17 mouse cellular contexts compared by ENCODE assay signal in the genomic region with DNA sequence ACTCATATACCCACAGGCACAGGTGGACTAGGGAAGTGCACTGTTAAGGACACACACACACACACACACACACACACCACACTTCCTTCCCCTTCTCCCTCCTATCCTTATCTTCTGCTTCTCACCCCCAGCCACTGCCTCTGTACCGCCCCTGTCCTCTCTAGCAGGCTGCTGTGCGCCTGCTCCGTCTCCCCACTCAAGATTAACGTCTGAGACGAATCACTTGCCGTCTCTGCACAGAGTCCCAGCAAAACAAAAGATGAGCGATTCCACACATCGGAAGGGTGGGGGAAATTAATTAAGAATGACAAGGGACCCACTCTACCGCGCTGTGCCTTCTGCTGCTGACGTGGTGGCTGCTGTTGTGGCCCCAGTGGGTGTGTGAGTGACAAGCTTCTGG.
DNase-seq lines count a peak whose midpoint lies in the region; ATAC-seq and TF ChIP-seq lines count a peak whose summit lies in the region.
"Had no signal": no experiment of that assay in that cellular context is flagged by ENCODE, and none has a peak within 500 bp of the region (broad histone marks: within the 10 kb centered on the region; RNA-seq: fewer than 3 reads in every experiment).

No protein-coding gene starts in this region.

- no peak overlapping the region for H3K9ac ChIP-seq in forebrain, embryonic 14.5 days (ENCODE audit: low read length)
- H3K9ac ChIP-seq in hindbrain, embryonic 16.5 days (ENCODE audit: low read depth, low read length), result peak overlapping the region; percentile 7; the same call in 1 of the 2 replicates
- H3K9ac ChIP-seq: embryonic facial prominence, embryonic 13.5 days; heart, embryonic 13.5 days; lung, embryonic 14.5 days had no signal

- no peak for TF ChIP-seq CTCF in layer of hippocampus, adult 2 months (conservative IDR thresholded peaks at IDR 0.05)

- H3K4me2 ChIP-seq in forebrain, embryonic 14.5 days (ENCODE audit: low read length), result no peak overlapping the region
- H3K4me2 ChIP-seq in hindbrain, embryonic 16.5 days (ENCODE audit: low read length), result no peak overlapping the region
- H3K4me2 ChIP-seq: embryonic facial prominence, embryonic 13.5 days; heart, embryonic 13.5 days; lung, embryonic 14.5 days had no signal

- peaks cover 63% of the 10 kb centered on the region for H3K4me1 ChIP-seq in forebrain, embryonic 14.5 days (ENCODE audit: control insufficient read depth, insufficient read depth, low read length)
- peaks cover 44% of the 10 kb centered on the region for H3K4me1 ChIP-seq in hindbrain, embryonic 16.5 days (ENCODE audit: control insufficient read depth, insufficient read depth, low read depth, low read length)
- H3K4me1 ChIP-seq: heart, embryonic 13.5 days had no signal

- H3K27ac ChIP-seq in layer of hippocampus, adult 2 months, result peak overlapping the region; percentile 70
- peak overlapping the region; percentile 48; the same call in 1 of the 2 replicates for H3K27ac ChIP-seq in forebrain, embryonic 14.5 days (ENCODE audit: low read depth, low read length)
- H3K27ac ChIP-seq in hindbrain, embryonic 16.5 days (ENCODE audit: low read depth, low read length), result no peak overlapping the region
- H3K27ac ChIP-seq: embryonic facial prominence, embryonic 13.5 days; heart, embryonic 13.5 days had no signal

- no peaks in the 10 kb centered on the region for H3K36me3 ChIP-seq in forebrain, embryonic 14.5 days (ENCODE audit: control insufficient read depth, insufficient read depth, low read length)
- H3K36me3 ChIP-seq in hindbrain, embryonic 16.5 days (ENCODE audit: control insufficient read depth, insufficient read depth, low read length), result no peaks in the 10 kb centered on the region
- H3K36me3 ChIP-seq: embryonic facial prominence, embryonic 13.5 days; heart, embryonic 13.5 days had no signal

- no peak for DNase-seq in layer of hippocampus, adult 2 months (ENCODE audit: low spot score in 2 of 2)
- no peak for DNase-seq in layer of hippocampus, postnatal 36 days
- peak; percentile 49 for DNase-seq in forebrain, embryonic 14.5 days (ENCODE audit: low spot score)
- DNase-seq in retina, embryonic 14.5 days (ENCODE audit: low spot score), result peak; percentile 54
- DNase-seq in cerebellum, postnatal 36 days, result no peak
- DNase-seq in heart, adult 8-10 months (ENCODE audit: low spot score), result no peak
- no peak for DNase-seq in cerebellum, postnatal 14 days
- DNase-seq: adrenal gland, postnatal 10 days; cerebellum, postnatal 10 days; gastrocnemius, postnatal 25 days; kidney, adult 8-10 months; lung, embryonic 14.5 days; right cerebral cortex, postnatal 14 days; thymus, adult 18-20 months had no signal

- no peaks in the 10 kb centered on the region for H3K9me3 ChIP-seq in forebrain, embryonic 14.5 days (replicated peaks; ENCODE audit: control insufficient read depth, low read length)
- no peaks in the 10 kb centered on the region for H3K9me3 ChIP-seq in hindbrain, embryonic 16.5 days (ENCODE audit: control insufficient read depth, low read length)
- H3K9me3 ChIP-seq: embryonic facial prominence, embryonic 13.5 days; heart, embryonic 13.5 days had no signal

- H3K4me3 ChIP-seq in layer of hippocampus, adult 2 months, result no peak overlapping the region
- H3K4me3 ChIP-seq in forebrain, embryonic 14.5 days (ENCODE audit: low read depth, low read length), result no peak overlapping the region
- H3K4me3 ChIP-seq in hindbrain, embryonic 16.5 days (ENCODE audit: low read length), result no peak overlapping the region
- H3K4me3 ChIP-seq: embryonic facial prominence, embryonic 13.5 days; heart, embryonic 13.5 days had no signal

- ATAC-seq in forebrain, embryonic 14.5 days, result peak; percentile 18
- ATAC-seq in hindbrain, embryonic 16.5 days, result peak; percentile 7; the same call in 1 of the 2 replicates

- no peaks in the 10 kb centered on the region for H3K27me3 ChIP-seq in forebrain, embryonic 14.5 days (replicated peaks; ENCODE audit: control insufficient read depth, insufficient read depth, low read length)
- no peaks in the 10 kb centered on the region for H3K27me3 ChIP-seq in hindbrain, embryonic 16.5 days (replicated peaks; ENCODE audit: control insufficient read depth, insufficient read depth, low read length)

- WGBS in forebrain, embryonic 14.5 days, result 24% methylated on average over 11 of the region's 11 CpGs
- 29% methylated on average over 11 of the region's 11 CpGs for WGBS in hindbrain, embryonic 16.5 days

Comparison
In these comparisons a context has a peak if more than half of its experiments do, and no peak if none do; other contexts are left out.
1. DNase-seq: peak in forebrain, embryonic 14.5 days (single experiment) and retina, embryonic 14.5 days (single experiment); none in layer of hippocampus, adult 2 months (0 of 2), layer of hippocampus, postnatal 36 days (0 of 2), cerebellum, postnatal 36 days (0 of 2), heart, adult 8-10 months (single experiment) and cerebellum, postnatal 14 days (0 of 2).